Mouse (Mus musculus) lung, postnatal 0 days (tissue): Measurements from ENCODE around the gene D5Ertd579e. TPM values are rescaled to one million over a fixed set of nuclear protein-coding genes. Genes with fewer than 3 reads are reported as not detected.

Experiments
- ATAC-seq: fragments of 200-750 bp; cut with Nextera tagmentation; 2 replicates; pipeline ENCODE4 v1.8.0; 2017; ENCODE audit warnings: moderate library complexity
- DNase-seq: peaks from one replicate; pipeline ENCODE4 v3.0.0-alpha.2; 2016; ENCODE audit warnings: low spot score
- H3K27ac ChIP-seq: fragments of 300-500 bp; sonication (generic); 2 replicates; pipeline ENCODE4 v1.5.1; 2014; ENCODE audit warnings: antibody characterized with exemption, mild to moderate bottlenecking, low read length, mixed read lengths
- H3K27me3 ChIP-seq: fragments of 300-500 bp; sonication (generic); replicated peaks from 2 replicates; pipeline ENCODE4 v1.6.1; 2014; ENCODE audit warnings: low read length, mixed read lengths; ENCODE audit not compliant: insufficient read depth
- H3K36me3 ChIP-seq: fragments of 300-500 bp; sonication (generic); 2 replicates; pipeline ENCODE4 v1.6.1; 2014; ENCODE audit warnings: low read length, mixed read lengths; ENCODE audit not compliant: insufficient read depth
- H3K4me1 ChIP-seq: fragments of 300-500 bp; sonication (generic); 2 replicates; pipeline ENCODE4 v1.6.1; 2014; ENCODE audit warnings: antibody characterized with exemption, low read depth, low read length, mixed read lengths; ENCODE audit not compliant: insufficient read depth
- H3K4me2 ChIP-seq: fragments of 300-500 bp; sonication (generic); replicated peaks from 2 replicates; pipeline ENCODE4 v1.6.1; 2014; ENCODE audit warnings: low read depth, mild to moderate bottlenecking, low read length, moderate library complexity, mixed read lengths
- H3K4me3 ChIP-seq: fragments of 300-500 bp; sonication (generic); 2 replicates; pipeline ENCODE4 v1.5.1; 2014; ENCODE audit warnings: low read depth, low read length
- H3K9ac ChIP-seq: fragments of 300-500 bp; sonication (generic); replicated peaks from 2 replicates; pipeline ENCODE4 v1.6.1; 2014; ENCODE audit warnings: low read depth, mild to moderate bottlenecking
- H3K9me3 ChIP-seq: fragments of 300-500 bp; sonication (generic); 2 replicates; pipeline ENCODE4 v1.6.1; 2016; ENCODE audit warnings: low read length, mixed read lengths
- CTCF ChIP-seq: IDR thresholded peaks from 2 replicates; pipeline ENCODE4 v1.5.1; 2016; ENCODE audit warnings: antibody characterized with exemption, mild to moderate bottlenecking
- EP300 ChIP-seq: IDR thresholded peaks from 2 replicates; pipeline ENCODE4 v1.6.1; 2016; ENCODE audit warnings: antibody characterized with exemption, mild to moderate bottlenecking, control low read depth
- WGBS: fragments of 180-500 bp; shearing (Covaris S2); extraction: QIAGEN DNeasy Blood & Tissue Kit; methylation state at CpG from one replicate; pipeline ENCODE4 v1.1.7; 2014; 5-methylcytosine and 5-hydroxymethylcytosine counted together
- polyA plus RNA-seq: library from polyadenylated mRNA; unstranded; fragments of >200 nt; fragmentation: Nextera tagmentation; extraction: Ambion mirVana; gene quantifications from 2 replicates; pipeline ENCODE4 v1.2.1, GENCODE M21; 2015

Gene D5Ertd579e
- polyA plus RNA-seq, 1 experiment from 2014 or later, result 14.6 TPM

GRCm38 (mm10) chr5:36568118-36568517, 127.7 kb downstream of the D5Ertd579e start:
- no peaks in the 10 kb centered on the region for H3K27me3 ChIP-seq
- H3K4me3 ChIP-seq, result no peak overlapping the region
- no peaks in the 10 kb centered on the region for H3K9me3 ChIP-seq
- H3K27ac ChIP-seq, result no peak overlapping the region
- peak; percentile 35 for DNase-seq
- H3K9ac ChIP-seq, result no peak overlapping the region
- H3K4me1 ChIP-seq, result peaks cover 4% of the 10 kb centered on the region; the same call in 1 of the 2 replicates
- TF ChIP-seq EP300, result no peak
- no peak for TF ChIP-seq CTCF
- 58% methylated on average over 4 of the region's 4 CpGs for WGBS
- ATAC-seq, result peak; percentile 61
- H3K36me3 ChIP-seq, result peaks cover 7% of the 10 kb centered on the region; the same call in 1 of the 2 replicates
- H3K4me2 ChIP-seq, result no peak overlapping the region

- no peak overlapping the region for H3K27ac ChIP-seq
- peaks cover 7% of the 10 kb centered on the region; the same call in 1 of the 2 replicates for H3K36me3 ChIP-seq
- ATAC-seq, result no peak; the same call in 1 of the 2 replicates
- DNase-seq, result no peak
- H3K4me3 ChIP-seq, result no peak overlapping the region
- TF ChIP-seq EP300 (no peak), CTCF (no peak)
- no peak overlapping the region for H3K9ac ChIP-seq
- no peak overlapping the region for H3K4me2 ChIP-seq
- no peaks in the 10 kb centered on the region for H3K27me3 ChIP-seq
- peaks cover 4% of the 10 kb centered on the region; the same call in 1 of the 2 replicates for H3K4me1 ChIP-seq
- 37% methylated on average over 2 of the region's 2 CpGs for WGBS
- H3K9me3 ChIP-seq, result no peaks in the 10 kb centered on the region
Measured at GRCm38 (mm10) chr5:36567627-36568026, 128.2 kb downstream of the D5Ertd579e start.

- peaks cover 14% of the 10 kb centered on the region for H3K4me1 ChIP-seq
- no peaks in the 10 kb centered on the region for H3K27me3 ChIP-seq
- H3K9ac ChIP-seq, result no peak overlapping the region
- no peaks in the 10 kb centered on the region for H3K36me3 ChIP-seq
- H3K4me2 ChIP-seq, result no peak overlapping the region
- no peak for DNase-seq
- no peaks in the 10 kb centered on the region for H3K9me3 ChIP-seq
- ATAC-seq, result no peak
- no peak overlapping the region for H3K27ac ChIP-seq
- no peak for TF ChIP-seq CTCF
- 69% methylated on average over 9 of the region's 9 CpGs for WGBS
- no peak overlapping the region for H3K4me3 ChIP-seq
Measured at GRCm38 (mm10) chr5:36564530-36564929, 131.3 kb downstream of the D5Ertd579e start.

- peaks cover 16% of the 10 kb centered on the region for H3K4me1 ChIP-seq
- no peak for DNase-seq
Measured at GRCm38 (mm10) chr5:36563741-36564140, 132.1 kb downstream of the D5Ertd579e start.

GRCm38 (mm10) chr5:36562791-36563445, 132.9 kb downstream of the D5Ertd579e start:
- H3K9ac ChIP-seq, result no peak overlapping the region
- H3K4me3 ChIP-seq, result no peak overlapping the region
- H3K9me3 ChIP-seq, result no peaks in the 10 kb centered on the region
- H3K4me2 ChIP-seq, result no peak overlapping the region
- no peak for TF ChIP-seq CTCF
- H3K36me3 ChIP-seq, result no peaks in the 10 kb centered on the region
- DNase-seq (peak; percentile 61), ATAC-seq (peak; percentile 25; the same call in 1 of the 2 replicates)
- H3K27ac ChIP-seq, result no peak overlapping the region
- 74% methylated on average over 10 of the region's 10 CpGs for WGBS
- peaks cover 13% of the 10 kb centered on the region for H3K4me1 ChIP-seq
- no peaks in the 10 kb centered on the region for H3K27me3 ChIP-seq

More at GRCm38 (mm10) chr5:36563741-36564140, 132.1 kb downstream of the D5Ertd579e start:
- no peak overlapping the region for H3K4me2 ChIP-seq
- no peak for TF ChIP-seq CTCF
- TF ChIP-seq EP300, result no peak
- no peak overlapping the region for H3K9ac ChIP-seq
- no peaks in the 10 kb centered on the region for H3K27me3 ChIP-seq
- H3K4me3 ChIP-seq, result no peak overlapping the region
- no peak overlapping the region for H3K27ac ChIP-seq
- H3K9me3 ChIP-seq, result no peaks in the 10 kb centered on the region
- ATAC-seq, result 0 out of 2 replicates have a peak, but pooled peaks have one; percentile 16
- no peaks in the 10 kb centered on the region for H3K36me3 ChIP-seq
- 85% methylated on average over 6 of the region's 6 CpGs for WGBS

GRCm38 (mm10) chr5:36561509-36561908, 134.3 kb downstream of the D5Ertd579e start:
- 82% methylated on average over 4 of the region's 4 CpGs for WGBS
- Histone ChIP-seq H3K9me3 (no peaks in the 10 kb centered on the region), H3K4me3 (no peak overlapping the region), H3K27ac (no peak overlapping the region; the same call in 1 of the 2 replicates), H3K4me2 (no peak overlapping the region), H3K4me1 (peaks cover 11% of the 10 kb centered on the region), H3K36me3 (no peaks in the 10 kb centered on the region), H3K27me3 (no peaks in the 10 kb centered on the region), H3K9ac (no peak overlapping the region)
- DNase-seq (no peak), ATAC-seq (no peak)
- TF ChIP-seq CTCF, result no peak
- TF ChIP-seq EP300, result no peak
